Mouse (Mus musculus) telencephalon, adult 2 months (tissue): Measurements from ENCODE around the gene Dscam.
A peak's percentile ranks its signal among the peaks of the same experiment; 100 is the strongest.

Experiments
- DNase-seq: peaks from one replicate; pipeline ENCODE4 v3.0.0-alpha.2; 2011; ENCODE audit warnings: low read depth, low spot score

Dscam gene

DNA sequence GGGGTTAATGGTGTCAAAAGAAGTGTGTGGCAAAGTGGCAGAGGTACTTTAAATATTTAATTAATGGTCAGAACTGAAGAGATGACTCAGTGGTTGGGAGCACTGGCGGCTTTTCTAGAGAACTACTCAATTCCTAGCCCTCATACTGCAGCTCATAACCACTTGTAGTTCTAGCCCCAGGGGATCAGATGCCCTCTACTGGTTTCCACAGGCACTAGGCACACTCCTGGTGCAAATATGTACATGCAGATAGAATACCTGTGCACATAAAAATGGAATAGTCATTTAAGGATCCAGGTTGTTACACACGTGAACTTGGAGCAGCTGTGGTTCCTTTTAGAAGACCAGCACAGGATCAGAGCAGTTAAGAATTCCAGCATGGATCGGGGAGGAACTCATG, 509.5 kb downstream of the Dscam start:
- DNase-seq, result no peak

GRCm38 (mm10) chr16:96659275-96659674, 511.3 kb downstream of the Dscam start:
- DNase-seq, result no peak

- no peak for DNase-seq
Observed at GRCm38 (mm10) chr16:96655548-96655947, 515.0 kb downstream of the Dscam start.

DNA sequence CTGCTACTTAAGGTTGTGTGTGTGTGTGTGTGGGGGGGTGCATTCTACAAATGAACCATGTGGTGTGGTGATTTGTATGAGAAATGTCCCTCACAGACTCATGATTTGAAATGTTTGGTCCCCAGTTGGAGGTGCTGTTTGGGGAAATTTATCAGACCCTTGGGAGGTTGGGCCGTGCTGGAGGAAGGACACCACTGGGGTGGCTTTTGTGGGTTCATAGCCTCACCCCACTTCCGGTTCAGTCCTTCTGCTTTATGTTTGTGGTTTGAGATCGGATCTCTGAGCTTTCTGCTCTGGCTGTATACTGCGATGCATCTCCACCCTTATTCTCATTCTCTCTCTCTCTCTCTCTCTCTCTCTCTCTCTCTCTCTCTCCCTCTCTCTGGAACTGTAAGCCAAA, 516.5 kb downstream of the Dscam start:
- DNase-seq, result no peak

DNA sequence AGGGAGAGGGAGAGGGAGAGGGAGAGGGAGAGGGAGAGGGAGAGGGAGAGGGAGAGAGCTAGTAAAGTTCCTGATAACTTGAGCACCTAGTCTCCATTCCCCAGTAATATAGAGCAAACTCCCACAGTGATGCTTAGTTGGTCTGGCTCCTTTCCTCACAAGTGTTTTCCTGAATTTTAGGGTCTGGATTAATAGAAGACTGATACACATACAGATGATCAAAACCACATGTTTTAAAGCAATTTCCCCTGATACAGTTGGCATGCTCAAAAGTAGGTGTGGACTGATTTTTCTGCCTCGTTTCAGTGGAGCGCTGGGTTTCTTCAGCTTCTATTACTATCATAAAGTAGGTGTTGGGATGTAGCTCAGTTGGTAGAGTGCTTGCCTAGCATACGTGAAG, 519.1 kb downstream of the Dscam start:
- no peak for DNase-seq

DNA sequence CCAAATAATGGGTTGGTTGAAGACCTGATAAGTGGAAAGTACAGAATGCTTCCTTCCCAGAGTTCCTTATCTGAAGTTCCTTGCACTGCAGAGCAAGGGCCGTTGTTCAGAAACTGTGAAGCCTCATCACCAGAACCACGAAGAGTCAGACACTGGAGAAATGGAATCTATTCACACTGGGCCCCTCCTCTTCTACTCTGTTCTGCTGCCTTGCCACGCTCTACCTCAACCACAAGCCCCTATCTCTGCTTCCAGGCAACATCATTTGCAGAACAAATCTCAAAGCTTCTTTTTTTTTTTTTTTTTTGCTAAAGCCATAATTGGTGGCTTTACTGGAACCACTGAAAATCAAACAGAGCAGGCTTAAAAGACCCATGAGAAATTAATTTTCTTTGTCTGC, 530.5 kb downstream of the Dscam start:
- DNase-seq, result no peak

- DNase-seq, result no peak
Observed at GRCm38 (mm10) chr16:96635916-96636315, 534.6 kb downstream of the Dscam start.

GRCm38 (mm10) chr16:96634791-96635143, 535.8 kb downstream of the Dscam start:
- no peak for DNase-seq

DNA sequence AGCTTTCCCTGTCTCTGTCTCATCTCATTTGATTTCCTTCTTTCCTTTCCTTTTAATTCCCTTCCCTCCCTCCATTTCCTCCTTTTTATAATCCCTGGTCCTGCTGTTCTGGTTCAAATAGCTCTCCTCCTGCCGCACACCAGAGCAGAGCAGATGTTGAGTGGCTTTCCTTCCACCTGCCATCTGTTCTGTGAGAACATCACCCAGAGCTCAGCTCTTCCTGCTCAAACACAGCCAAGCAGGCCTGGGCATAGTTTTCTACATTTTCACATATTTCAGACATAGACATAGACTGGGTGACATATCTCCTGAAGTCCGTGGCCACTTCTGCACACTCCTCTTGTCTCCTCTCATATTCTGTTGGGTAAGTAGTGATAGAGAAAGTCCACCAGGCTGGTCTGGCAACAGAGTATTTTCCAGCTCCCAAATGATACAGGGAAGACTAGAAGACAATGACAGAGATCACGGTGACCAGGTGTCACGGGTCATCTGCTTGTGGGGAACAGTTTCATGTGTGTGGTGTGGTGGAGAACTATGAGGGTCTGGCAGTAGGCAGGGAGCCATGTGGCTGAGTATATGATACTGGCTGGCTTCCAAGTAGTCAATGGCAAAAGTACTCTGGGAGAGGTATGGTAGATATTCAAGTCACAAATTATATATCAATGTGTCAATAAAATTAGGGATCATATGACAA, 536.3 kb downstream of the Dscam start:
- DNase-seq, result peak; percentile 85

GRCm38 (mm10) chr16:96630241-96630640, 540.3 kb downstream of the Dscam start:
- DNase-seq, result peak; percentile 71

DNA sequence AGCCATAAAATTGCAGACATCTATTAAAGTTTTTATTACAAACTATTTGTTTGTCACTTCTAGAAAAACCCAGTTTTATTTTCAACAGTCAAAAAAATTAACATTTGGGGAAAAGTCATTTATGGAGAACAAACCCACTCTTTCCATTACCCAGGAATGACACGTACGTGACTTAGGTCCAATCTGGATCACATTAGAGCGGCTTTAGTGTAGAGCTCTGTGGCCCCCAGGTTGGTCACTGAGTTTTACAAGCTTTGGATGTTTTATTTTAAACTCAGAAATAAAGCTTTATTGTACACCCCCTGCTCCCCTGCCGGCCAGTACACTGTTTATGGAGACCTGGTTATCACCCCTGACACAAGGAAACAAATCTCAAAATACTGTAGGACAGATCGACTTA, 540.9 kb downstream of the Dscam start:
- DNase-seq, result no peak

GRCm38 (mm10) chr16:96625468-96625867, 545.1 kb downstream of the Dscam start:
- no peak for DNase-seq

DNA sequence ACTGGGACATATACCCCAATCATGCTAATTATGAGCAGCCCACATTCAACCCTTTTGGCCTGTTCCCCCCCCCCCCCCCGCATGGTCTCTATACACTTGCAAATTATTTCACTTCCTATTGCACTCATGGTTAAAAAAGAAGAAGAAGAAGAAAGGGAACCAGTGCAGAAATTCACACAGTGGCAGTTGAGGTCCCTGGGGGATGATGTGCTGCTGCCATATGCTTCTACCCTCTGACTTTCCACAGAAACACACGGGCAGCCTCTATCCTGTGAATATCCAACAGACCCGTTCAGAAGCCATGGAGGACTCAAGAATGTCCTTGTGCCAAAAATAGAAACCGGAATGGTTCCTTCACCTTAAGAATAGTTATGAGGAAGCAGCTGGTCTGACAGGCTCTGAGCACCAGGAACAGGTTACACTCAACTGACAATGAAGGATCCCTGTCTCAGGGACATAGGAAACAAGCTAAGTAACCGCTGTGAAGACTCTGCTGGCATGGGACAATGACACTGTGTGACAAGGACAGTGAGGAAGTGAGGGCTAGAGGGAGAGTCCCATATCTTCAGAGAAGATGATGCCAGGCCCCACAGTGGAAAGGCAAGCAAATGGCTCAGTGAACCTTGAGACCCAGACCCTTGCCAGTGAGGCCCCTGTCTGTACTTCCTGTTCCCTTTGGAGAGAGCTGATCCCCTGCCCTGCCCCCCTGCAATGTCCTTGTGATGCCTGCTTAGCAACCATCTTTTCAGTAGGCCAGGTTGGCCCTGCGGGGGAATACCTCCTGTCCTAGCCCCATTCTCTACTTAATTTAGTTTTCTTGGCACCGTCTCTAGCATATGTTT, 545.8 kb downstream of the Dscam start:
- no peak for DNase-seq

DNA sequence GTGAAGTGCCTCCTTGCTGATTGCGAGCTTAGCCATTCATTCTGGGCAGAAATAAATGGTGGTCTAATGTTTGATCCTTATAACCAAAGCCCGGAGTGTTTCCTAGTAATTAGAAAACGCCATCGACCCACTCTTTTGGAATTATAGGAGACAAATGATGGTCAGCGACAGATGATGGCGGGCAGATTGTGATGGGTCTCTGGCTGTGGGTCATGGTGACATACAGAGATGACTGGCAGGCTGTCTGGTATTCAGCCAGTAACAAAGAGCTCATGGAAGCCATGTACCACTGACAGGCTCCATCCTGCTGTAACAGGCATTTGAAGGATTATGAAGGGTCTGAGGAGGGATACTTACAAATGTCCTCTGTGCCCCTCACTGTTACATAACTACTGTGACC, 549.7 kb downstream of the Dscam start:
- DNase-seq, result no peak

- no peak for DNase-seq
Observed at GRCm38 (mm10) chr16:96620402-96620801, 550.1 kb downstream of the Dscam start.

DNA sequence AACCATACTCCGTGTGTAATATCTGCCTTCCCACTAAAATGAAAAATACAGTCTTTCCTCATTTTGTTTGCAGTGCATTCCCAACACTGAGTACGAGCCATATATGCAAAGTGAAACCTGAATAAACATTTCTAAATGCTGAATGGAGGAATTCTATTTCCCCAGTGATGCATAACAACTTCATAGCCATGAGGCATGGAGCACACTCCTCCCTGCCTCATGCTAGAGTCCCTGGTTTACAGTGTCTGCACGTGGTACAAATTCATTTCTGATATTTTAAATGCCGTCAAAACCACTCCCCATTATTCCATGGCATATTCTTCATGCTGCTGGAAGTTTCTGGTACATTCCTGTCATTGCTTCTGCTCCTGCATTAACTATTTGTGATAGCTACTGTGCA, 552.8 kb downstream of the Dscam start:
- DNase-seq, result no peak

DNA sequence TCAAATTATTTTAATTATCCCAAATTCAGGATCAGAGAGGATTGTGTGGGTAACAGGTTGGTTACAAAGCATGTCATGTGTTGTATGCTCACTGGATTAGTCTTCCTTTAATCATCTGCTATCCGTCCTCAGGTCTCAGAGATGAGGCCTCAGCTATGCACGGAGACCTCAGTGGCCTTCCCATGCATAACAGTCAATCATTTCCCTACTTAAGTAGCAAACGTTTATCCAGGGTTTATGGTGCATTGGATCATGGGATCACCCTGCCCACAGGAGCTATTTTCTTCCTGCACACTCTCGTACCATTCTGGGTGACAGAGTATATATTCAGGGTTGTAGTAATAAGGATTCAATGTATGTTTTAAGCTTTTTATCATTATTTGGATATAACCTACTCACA, 557.3 kb downstream of the Dscam start:
- DNase-seq, result no peak

- DNase-seq, result no peak
Observed at GRCm38 (mm10) chr16:96610806-96611205, 559.7 kb downstream of the Dscam start.

- DNase-seq, result peak; percentile 23
Observed at GRCm38 (mm10) chr16:96602206-96602605, 568.3 kb downstream of the Dscam start.

- no peak for DNase-seq
Observed at GRCm38 (mm10) chr16:96600791-96601190, 569.8 kb downstream of the Dscam start.

DNA sequence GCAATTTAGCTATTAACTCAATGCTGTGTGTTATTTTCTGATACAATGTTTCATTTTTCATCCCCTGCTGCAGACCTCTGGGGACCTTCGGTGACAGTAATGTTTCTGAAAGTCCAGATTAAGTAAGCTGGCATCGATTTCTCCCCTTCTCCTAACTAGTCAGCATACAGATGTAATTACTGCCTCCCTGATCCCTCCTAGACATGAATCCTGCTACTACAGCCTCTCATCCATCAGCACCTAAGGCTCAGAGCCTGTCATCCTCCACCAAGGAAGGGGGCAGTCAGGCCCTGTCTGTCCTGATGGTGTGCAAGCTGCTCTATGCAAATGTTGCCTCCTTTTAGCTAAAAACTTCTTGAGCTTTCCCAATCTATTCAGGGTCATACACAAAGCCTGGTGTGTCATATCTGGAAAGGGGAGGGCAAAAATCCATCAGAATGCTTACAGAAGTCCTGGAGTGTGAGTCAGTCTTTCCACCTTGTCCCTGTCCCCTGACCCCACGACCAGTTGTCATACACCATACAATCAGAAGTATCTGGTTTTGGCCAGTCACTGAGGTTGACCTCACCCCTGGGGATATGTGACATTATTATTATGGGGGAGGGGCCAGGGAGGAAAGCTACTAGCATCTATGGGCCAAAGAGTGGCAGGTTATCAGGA, 571.0 kb downstream of the Dscam start:
- no peak for DNase-seq

GRCm38 (mm10) chr16:96575841-96576240, 594.7 kb downstream of the Dscam start:
- peak; percentile 77 for DNase-seq

- no peak for DNase-seq
Observed at GRCm38 (mm10) chr16:96567428-96567827, 603.1 kb downstream of the Dscam start.
